Mouse (Mus musculus): ENCODE measurements around the gene V1rd19.
"Not testable (repeated sequence)": the region's sequence is repeated elsewhere in the genome, so short reads cannot be mapped to it uniquely, and the experiment has no call there.

GRCm38 (mm10) chr7:23974315-23974714 is 27.2 kb upstream of the V1rd19 start, which contains the start of gene Vmn1r181:
- not testable (repeated sequence) for TF ChIP-seq CTCF (IDR thresholded peaks at IDR 0.05); POLR2A (IDR thresholded peaks at IDR 0.05; ENCODE audit: insufficient read depth, low read depth, low read length)

Data from heart, adult 2 months (tissue).